Mouse (Mus musculus): ENCODE results near the gene Mcat.

The Mcat gene
- long read RNA-seq, experiment 1, transcript Mcat-201 (4 exons, 1,917 nt), result major isoform, 16 of 20 reads
- long read RNA-seq, experiment 1, partial matches to known transcripts, result 0 of 20 reads
- long read RNA-seq, experiment 1, other reads (novel, unspliced or antisense), result 2 of 20 reads
- long read RNA-seq, experiment 2, transcript Mcat-201 (4 exons, 1,917 nt), result major isoform, 27 of 30 reads
- long read RNA-seq, experiment 2, partial matches to known transcripts, result 0 of 30 reads
- long read RNA-seq, experiment 2, other reads (novel, unspliced or antisense), result 2 of 30 reads

- intact Hi-C loops (cut with DNase I), result no loop called here
These were observed at the start of gene Mcat, which contains the start of gene Tspo for GRCm38 (mm10) chr15:83563327-83563856. Gene Mcat, minus strand, starts transcription at chr15:83563787. Gene Tspo, plus strand, starts transcription at chr15:83563592.

DNA sequence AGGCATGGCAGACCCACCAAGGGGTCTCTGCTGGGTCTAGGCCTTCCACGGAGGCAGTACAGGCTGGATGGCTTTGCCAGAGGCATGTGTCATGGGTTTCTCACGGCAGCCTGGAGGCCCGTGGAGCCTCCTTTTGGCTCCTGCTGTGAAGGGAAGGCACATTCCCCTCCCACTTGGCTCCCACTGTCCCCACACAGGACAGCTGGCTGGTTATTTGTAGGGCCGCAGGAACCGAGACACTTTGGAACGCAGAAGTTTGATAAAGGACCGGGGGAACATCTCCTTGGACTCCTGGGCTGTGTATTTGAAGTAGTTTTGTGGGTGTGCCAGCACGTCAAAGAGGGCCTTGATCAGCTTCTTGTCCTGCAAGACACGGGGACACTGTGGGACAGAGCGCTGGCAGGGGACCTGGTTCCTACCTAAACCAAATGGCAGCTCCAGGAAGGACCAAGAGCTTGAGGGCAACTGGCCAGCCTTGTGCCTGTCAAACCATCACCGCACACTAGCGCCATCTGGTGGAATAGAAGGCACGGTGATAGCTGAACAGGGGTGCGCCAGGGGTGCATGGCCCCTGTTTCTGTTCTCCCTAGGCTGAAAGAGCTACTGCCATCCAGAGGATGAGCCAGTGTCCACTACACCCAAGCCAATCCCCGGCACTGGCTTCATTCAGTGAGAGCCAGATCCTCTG is 43.7 kb upstream of the Mcat start:
- intact Hi-C loops (cut with DNase I), result no loop called here

DNA sequence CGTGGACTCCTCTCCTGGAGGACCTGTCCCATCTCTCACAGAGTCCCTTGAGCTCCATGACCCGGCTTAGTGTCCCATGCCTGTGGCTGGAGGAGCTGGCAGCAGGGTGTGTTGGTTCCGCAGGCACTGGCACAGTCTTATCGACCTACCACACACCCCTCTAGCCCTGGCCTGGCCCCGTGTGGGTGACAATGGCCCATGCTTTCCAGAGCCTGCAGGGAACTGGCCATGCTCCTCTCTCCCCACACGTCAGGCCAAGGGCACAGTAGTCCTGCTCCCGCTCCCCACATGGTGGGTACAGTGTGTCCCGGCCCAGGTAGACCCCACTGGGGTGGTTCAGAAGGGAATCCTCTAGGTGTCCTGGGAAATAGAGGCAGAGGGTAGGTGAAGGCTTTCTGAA is 43.1 kb upstream of the Mcat start:
- intact Hi-C loops (cut with DNase I), result no loop called here

GRCm38 (mm10) chr15:83606216-83606615 is 42.6 kb upstream of the Mcat start:
- intact Hi-C loops (cut with DNase I), result no loop called here

- intact Hi-C loops (cut with DNase I), result no loop called here
These were observed 39.8 kb upstream of the Mcat start for GRCm38 (mm10) chr15:83603426-83603825.

GRCm38 (mm10) chr15:83603046-83603396 is 39.4 kb upstream of the Mcat start:
- intact Hi-C loops (cut with DNase I), result no loop called here

GRCm38 (mm10) chr15:83602372-83603045 is 38.9 kb upstream of the Mcat start:
- intact Hi-C loops (cut with DNase I), result no loop called here

GRCm38 (mm10) chr15:83601185-83601584 is 37.6 kb upstream of the Mcat start:
- intact Hi-C loops (cut with DNase I), result no loop called here

DNA sequence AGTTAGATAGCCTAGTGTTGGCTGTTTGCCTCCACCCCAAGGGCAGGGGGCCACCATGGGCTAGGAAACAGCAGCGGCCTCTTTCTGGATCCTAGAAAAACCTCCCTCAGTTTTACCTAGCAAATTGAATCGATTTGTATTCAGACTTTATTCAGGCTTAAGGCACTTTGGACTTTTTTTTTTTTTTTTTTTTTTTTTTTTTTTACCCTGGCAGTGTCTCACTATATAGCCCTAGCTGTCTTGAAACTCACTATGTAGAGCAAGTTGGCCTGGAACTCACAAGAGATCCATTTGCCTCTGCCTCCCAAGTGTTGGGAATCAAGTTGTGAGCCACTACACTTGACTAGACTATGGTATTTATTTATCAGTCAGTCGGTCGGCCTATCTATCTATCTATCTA is 33.2 kb upstream of the Mcat start:
- intact Hi-C loops (cut with DNase I), result no loop called here

DNA sequence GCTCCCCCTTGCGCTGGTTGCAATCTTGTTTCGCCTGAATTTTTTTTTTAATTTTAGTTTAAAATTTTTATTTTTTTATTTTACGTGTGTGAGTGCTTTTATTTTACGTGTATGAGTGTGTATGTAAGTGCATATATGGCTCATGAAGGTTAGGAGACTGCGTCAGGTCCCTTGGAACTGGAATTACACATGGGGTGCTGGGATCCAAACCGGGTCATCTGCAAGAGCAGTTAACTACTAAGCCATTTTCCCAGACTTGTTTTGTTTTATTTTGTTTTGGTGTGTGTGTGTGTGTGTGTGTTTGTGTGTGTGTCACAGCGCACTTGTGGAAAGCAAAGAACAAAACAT is 31.8 kb upstream of the Mcat start:
- intact Hi-C loops (cut with DNase I), result no loop called here

DNA sequence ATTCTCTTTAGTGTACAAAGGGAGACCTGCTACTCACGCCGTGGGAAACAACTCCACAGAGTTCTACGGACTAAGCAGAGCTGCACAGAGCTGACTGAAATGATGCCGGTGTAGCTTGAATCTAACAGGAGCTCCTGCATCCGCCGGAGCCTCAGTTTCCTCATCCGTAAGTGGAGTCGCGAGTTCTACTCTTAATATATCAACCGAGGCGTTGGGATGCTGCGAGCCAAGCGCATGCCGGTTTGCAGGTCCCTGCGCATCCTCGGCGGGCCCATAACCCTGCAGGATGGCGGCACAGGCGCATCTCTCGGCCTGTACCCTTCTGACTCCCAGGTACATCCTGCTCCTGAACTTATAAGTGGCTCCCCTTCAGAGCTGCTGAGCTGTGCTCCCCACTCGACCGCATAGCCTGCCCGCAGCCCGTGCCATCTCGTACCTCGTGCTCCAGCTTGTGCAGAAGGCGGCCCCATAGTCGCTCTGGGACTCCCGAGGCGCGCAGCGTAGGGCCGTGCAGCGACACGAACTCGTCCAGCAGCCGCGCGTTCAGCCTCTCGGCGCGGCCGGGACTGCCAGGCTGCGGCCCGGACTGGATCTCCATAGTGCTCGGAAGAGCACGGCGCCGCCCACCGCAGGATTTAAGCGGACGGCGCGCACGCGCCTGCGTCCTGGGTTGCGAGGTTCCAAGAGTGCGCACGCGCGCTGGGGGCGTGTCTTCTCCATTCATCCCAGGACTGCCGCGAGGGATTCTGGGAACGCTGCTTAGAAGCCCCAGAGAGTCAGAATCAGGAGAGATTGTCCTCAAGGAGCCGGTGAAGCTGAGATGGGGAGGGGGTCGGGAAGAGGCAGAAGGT is 31.2 kb upstream of the Mcat start, which contains the start of gene Ttll12:
Gene Ttll12, minus strand, starts transcription at position 645 of the 851 bp plus-strand sequence.
- intact Hi-C loops (cut with DNase I), result no loop called here

GRCm38 (mm10) chr15:83593702-83594512 is 30.3 kb upstream of the Mcat start:
- intact Hi-C loops (cut with DNase I), result no loop called here

GRCm38 (mm10) chr15:83593189-83593585 is 29.6 kb upstream of the Mcat start:
- intact Hi-C loops (cut with DNase I), result no loop called here

DNA sequence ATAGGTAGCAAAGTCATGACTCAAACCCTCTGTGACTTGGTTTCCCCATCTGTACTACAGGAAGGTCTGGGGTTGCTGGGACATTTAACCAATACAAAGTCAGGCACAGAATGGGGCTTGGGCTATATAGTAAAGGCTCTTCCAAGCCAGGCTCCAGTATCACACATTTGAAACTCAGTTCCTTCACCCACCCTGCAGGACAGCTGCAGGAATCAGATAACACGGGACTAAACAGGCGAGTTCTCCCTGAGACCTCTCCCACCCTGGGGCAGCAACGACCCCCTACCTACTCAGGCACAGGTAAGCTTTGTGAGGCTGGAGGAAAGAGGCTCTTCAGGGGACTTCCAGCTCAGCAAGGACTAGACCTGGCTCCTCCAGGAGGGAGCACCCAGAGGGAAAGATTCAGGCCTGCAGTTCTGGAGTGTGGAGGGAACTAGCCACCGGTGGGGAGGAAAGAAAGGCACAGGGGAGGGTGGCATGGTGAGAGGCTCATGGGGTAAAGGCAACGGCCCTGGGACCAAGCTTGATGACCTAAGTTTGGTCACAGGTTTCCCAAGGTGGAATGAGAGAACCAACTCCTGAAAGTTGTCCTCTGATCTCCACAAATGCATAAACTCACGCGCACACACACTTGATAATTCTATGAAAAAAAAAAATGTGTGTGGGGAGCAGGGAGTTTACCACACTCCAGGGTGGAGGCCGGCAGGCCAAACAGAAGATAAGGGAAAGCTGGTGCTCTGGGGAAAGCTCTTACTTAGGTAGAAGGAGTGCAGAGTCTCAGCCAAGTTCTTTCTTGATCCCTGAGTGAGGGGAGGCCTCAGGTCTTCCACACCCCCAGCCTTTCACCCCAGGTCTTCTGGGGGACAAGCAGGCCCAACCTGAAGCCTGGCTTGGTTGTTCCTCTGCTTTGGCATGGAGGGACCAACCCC is 28.9 kb upstream of the Mcat start:
- intact Hi-C loops (cut with DNase I), result no loop called here

GRCm38 (mm10) chr15:83591758-83592157 is 28.2 kb upstream of the Mcat start:
- intact Hi-C loops (cut with DNase I), result no loop called here

DNA sequence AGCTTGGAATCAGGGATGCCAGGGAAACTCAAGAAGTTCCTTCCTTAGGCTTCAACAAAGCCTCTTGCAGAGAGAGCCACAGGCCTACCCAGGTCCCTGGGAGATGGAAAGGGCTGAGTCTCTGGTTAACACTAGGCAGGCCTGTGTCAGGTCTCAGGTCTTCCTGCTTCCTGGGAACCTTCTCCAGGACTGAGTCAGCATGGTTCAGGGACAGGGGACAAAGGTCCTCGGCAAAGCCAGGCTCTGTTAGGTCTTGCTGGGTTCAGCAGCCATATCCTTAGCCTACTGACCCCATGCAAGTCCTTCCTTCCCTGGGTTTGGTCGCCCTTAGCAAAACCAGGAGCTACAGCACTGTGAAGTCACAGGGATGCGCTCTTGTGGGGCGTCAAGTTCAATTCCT is 27.3 kb upstream of the Mcat start:
- intact Hi-C loops (cut with DNase I), result no loop called here

- intact Hi-C loops (cut with DNase I), result no loop called here
These were observed 21.2 kb upstream of the Mcat start for GRCm38 (mm10) chr15:83584741-83585220.

GRCm38 (mm10) chr15:83583419-83584156 is 20.0 kb upstream of the Mcat start:
- intact Hi-C loops (cut with DNase I), result no loop called here

Measured in adrenal gland (tissue).